Mouse (Mus musculus): Measurements from ENCODE around the gene Fbxo9. TPM values are rescaled to one million over a fixed set of nuclear protein-coding genes. Genes with fewer than 3 reads are reported as not detected.
"Not testable (repeated sequence)": the region's sequence is repeated elsewhere in the genome, so short reads cannot be mapped to it uniquely, and the experiment has no call there.

Fbxo9 gene
- total RNA-seq (2022): 10 to 100 TPM; 40.0 to 46.6 (median 41.9) TPM

DNA sequence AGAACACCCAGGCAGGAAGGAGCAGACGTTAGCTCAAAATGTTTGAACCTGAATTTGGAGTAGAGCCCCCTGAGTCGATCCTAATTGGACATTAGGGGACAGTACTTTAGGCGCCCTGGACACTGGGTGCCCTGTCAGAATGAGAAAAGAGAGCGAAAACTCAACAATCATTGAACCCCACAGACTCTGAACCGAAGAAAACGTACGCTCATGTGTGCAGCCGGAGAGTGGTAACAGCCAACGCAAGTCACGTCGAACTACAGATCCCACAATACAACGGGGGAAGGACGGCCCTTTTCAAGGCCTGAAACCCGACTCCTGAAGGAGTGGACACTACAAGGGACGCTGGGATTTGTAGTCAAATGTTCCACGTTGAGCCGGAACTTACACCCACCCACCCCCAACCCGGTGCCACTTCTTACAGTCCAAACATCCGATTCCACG is at the start of gene Fbxo9, which contains the start of gene Ick:
Gene Fbxo9 (minus strand): TSS at position 270 of the 444 bp plus-strand sequence.
Gene Ick (plus strand): TSS at position 397 of the 444 bp plus-strand sequence.
- peak; percentile 74 to 85 for DNase-seq (ENCODE audit: low spot score in 2 of 2)

DNA sequence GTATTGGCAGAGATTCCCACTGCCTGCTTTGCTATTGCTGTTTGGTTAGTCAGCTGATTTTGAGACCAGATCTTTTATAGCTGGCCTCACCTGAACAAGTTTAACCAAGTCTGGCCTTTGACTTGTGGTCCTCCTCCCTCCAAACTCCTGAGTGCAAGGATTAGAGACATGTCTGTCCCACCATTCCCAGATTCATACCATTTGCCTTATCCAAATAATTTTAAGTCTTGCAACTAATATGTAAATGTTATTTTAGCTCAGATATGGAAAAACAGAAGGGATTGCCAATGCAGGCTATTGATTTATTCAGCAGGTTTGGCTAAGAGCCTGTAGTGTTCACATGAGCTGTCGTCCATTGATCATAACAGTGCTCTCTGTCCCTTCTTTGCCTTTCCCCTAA is 48.4 kb upstream of the Fbxo9 start:
- DNase-seq (ENCODE audit: low spot score in 2 of 2): no peak

DNA sequence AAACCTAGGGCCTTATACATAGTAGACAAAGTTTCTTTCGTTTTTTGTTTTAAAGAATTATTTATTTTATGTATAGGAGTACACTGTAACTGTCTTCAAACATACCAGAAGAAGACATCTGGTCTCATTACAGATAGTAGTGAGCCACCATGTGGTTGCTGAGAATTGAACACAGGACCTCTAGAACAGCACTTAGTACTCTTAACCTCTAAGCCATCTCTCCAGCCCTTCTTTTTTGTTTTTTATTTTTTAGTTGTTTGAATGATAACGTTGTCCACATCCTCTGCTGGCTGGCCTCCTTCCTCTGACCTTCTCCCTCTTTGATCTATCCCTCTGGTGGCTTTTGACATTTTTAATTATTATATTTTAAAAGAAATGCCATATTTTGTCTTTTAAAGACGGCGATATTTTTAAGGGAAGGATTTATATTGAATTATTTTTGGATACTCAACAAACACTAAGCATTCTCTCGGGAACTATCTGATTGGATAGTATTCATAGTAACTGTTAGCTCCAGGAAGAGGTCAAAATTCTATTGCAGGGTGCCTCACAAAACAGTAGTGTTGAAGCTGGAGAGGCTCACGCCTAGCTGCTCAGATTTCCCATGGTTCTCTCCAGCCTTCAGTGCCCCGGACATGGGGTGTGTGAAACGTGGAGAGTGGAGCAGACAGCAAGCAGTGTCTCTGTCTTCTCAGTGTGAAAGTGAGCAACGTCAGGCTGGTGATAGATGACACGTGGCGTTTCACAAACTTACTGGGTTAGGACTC is 45.5 kb upstream of the Fbxo9 start:
- DNase-seq (ENCODE audit: low spot score in 2 of 2): no peak

DNA sequence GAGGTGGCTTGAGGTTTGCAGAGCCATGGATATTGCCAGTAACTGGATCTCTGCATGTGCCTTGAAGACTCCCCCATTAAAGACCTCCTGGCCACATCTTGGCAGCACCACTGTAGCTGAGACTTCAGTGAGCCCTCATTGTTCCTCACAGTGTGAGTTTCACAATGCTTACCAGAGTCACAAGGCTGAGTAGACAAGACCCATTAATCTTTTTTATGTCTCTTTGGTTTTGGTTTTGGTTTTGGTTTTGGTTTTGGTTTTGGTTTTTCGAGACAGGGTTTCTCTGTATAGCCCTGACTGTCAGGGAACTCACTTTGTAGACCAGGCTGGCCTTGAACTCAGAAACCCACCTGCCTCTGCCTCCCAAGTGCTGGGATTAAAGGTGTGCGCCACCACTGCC is 40.9 kb upstream of the Fbxo9 start:
- not testable (repeated sequence) for DNase-seq (ENCODE audit: low spot score in 2 of 2)

DNA sequence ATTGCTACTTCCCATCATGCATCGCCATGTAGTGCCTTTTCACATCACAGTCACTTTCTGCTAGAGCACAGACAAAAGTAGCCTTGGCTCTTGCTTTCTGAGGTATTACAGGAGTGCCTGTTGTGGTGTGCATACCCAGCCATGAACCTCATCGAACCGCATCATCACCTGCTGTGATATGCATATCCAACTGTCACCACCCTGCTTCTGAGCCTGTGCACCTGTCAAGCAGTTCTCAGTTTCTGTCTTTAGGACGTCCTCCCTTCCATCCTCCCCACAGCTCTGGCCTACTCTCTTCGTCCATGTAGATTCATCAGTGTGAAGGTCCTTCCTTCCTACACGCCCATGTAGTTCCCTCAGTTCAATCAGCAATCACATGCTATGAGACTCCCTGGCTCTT is 39.3 kb upstream of the Fbxo9 start:
- no peak for DNase-seq (ENCODE audit: low spot score in 2 of 2)

DNA sequence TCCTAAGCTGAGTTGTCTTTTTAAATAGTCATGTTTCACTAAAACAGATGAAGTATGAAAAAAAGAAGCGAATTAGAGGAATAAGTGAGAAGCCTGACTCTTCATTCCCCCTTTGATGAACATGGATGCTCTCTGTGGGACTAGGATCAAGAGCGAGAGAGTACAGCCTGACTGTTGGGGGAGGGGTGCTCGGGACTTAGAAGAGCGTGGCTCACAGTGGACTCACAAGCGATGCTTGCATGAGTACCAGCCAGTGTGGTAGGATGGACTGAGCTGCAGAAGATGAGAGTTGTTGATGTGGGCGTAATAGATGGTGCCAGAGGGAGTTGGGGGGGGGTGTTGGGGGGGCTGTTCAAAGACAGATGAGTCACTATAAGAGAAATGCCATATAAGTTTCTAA is 37.8 kb upstream of the Fbxo9 start:
- no peak for DNase-seq (ENCODE audit: low spot score in 2 of 2)

DNA sequence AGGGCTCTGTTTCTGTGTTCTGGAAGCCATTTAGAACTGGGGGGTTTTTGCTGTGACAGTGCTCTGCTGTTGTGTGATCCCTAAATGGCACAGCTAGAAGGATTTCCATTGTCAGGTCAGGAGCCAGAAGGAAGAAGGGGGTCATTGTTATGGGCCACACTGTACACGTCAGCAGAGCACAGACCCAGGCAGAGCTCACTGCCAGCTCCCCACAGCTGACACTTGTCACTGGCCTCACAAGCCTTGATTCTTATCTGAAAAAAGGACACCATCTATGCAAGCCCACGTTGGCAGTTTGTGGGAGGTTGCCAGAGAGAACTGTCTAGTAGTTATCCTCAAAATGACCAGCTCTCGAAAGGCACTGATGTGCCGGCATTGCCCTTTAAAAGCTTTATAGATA is 37.2 kb upstream of the Fbxo9 start:
- DNase-seq (ENCODE audit: low spot score in 2 of 2): no peak

DNA sequence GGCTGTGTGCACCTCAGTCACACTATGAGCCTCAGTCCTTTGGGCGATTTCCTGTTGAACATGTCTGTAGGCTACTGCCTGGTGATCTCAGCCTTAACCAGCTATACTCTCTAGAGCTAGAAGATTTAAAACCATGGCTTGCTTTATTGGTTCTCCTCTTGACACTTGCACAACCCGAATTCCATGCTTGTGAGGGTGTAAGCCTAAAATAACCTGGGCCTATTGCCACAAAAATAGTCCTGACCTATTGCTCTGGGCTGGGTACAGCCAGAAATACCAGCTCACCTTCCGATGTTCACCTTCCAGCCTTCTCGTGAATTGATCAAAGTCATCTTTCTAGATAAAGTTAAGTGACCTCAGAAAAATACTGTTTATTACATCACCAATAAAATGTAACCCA is 30.6 kb upstream of the Fbxo9 start:
- DNase-seq (ENCODE audit: low spot score in 2 of 2): peak in 1 of 2 experiments; percentile 12

DNA sequence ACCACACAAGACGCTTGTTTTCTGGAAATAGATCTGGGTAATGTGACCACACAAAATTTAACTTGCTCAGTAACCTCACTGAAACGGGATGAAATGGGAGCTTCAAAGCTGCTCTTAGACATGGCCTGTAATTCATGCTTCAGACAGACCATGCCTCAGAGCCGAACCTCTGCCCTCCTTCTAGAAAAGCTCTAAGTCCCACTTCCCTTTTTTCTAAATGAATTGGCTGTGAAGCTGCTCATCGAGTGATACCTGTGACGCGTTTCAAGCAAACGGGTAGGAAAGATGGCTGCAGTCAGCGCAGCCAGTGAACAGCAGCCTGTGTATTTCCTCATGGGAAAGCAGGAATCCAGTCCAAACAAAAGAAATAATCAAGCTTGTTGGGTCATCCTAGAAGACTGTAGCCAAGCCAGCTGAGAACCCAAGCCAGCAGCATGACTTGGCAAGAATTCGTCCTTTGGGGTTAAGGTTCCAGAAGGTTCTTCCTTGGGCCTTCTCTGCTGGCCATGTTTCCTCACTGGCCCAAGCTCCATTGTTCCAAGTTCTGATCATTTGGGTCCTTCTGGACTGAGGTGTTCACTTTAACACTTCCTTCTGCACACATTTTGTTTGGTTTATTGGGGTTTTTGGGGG is 29.3 kb upstream of the Fbxo9 start:
- peak; percentile 24 to 47 for DNase-seq (ENCODE audit: low spot score in 2 of 2)

DNA sequence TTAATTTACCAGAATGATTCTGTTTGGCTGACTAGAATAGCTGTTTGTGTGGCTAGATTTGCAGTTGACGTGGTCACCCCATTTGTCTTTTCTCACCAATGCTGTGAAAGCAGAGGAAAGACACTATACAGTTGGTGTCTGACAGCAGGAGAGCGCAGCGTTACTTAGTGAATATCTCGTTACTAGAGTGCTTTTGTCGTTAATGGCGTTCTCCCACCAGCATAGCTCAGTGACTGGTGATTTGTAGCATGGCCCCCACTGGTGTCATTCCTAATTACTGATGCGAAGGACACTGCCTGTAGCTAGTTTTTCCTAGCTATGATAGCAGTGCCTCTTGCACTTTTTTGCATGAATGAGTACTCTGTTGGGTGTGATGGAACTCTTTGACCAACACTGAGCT is 26.8 kb upstream of the Fbxo9 start:
- DNase-seq (ENCODE audit: low spot score in 2 of 2): no peak

DNA sequence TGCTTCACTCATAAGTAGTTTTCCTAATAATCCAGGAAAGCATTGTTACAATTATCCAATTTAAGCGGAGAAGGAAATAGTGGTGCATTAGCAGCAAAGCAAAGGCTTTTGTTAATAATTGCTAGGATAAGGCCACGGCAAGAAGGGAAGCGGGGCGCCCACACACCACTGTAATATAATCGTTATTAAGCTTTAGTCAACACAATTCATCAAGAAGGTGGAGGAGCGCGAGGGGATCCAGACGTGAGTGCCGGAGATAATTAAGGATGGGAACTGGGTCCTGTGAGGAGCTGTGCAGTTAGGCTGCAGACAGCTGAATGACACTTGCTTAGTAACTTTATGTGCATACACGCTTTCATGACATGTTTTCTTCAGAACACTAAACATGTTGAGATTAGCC is 17.8 kb upstream of the Fbxo9 start:
- no peak for DNase-seq (ENCODE audit: low spot score in 2 of 2)

DNA sequence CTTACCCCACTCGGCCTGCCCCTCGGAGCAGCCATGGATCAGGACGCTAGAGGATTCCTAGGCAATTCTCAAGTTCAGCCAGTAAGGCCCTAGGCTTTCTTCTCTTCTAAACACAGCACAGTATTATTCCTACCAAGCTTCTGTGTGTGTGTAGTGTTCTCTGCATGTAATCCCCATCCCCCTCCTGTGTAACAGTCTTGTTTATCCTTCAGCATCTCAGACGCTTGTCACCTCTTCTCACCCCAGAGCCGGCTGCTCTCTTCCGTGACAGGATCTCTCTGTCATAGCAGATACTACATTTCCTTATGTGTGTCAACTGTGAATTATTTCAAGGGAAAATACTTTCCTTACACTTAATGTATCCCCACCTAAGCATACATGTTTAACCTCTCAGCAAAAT is 17.1 kb upstream of the Fbxo9 start:
- no peak for DNase-seq (ENCODE audit: low spot score in 2 of 2)

DNA sequence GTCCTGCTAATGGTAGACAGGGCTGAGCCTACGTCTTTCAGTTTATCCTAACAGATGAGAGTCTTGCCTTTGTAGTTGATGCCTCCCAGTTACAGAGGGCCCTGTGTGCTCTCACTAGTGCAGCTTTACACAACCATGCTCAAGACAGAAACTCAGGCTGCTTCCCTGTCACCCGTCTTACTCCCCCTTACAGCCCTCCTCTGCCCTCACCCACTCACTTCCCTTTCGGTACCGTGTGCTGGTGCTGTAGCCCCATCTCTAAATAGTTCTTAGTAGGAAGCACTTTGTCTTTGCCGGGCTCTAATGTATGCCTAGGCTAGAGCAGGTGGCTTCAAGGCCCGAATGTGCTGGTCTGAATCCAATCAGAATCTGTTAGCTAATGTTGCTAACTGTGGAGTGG is 15.4 kb upstream of the Fbxo9 start:
- no peak for DNase-seq (ENCODE audit: low spot score in 2 of 2)

DNA sequence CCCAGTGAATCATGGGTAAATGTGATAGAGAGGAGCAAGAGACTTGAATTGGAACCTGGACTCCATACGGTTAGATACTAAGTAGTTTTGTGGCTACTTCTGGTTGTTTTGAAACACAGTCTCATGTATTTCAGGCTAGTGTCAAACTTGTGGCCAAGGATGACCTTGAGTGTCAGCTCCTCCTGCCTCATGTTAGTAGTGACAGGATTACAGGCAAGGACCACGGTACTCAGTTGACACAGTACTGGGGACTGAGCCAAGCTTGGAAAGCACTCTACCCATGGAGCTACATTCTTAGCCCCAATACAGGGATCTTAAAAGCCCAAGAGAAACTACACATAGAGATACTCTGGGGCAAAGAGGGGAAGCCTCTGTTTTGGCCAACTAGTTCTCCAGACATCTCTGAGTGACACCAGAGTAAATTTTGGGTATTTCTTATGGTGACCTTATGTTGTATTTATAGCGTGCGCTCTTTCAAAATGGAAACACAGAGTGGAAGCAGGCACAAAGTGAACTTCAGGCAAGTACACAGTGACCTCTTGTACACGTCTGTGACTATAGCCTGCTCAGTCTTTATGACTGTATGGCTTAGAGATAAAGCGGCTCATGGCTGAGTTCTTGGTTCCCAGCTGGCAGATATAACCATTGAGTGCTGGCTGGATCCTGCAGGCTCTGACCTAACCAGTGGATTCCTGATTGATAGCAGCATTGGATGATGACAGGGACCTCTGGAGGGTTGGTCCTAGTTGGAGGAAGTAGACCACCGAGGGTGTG is 14.3 kb upstream of the Fbxo9 start:
- DNase-seq (ENCODE audit: low spot score in 2 of 2): no peak

DNA sequence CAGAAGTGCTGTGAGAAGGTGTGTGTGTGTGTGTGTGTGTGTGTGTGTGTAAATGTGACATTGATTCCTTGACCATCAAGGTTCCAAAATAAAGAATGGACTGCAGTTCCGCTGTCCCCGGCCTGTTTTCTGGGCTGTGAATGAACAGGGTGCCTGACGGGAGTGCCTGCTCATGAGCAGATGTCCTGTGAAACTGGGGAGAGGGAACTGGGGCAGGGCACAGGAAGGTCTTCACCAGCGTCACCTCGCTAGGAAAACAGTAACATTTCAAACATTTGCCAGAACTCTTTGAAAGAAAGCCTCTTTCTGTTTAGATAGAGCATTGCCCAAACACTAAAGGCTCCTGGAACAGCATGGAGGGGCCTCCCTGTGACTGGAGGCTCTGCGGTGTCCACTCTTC is 13.1 kb upstream of the Fbxo9 start:
- DNase-seq (ENCODE audit: low spot score in 2 of 2): no peak

DNA sequence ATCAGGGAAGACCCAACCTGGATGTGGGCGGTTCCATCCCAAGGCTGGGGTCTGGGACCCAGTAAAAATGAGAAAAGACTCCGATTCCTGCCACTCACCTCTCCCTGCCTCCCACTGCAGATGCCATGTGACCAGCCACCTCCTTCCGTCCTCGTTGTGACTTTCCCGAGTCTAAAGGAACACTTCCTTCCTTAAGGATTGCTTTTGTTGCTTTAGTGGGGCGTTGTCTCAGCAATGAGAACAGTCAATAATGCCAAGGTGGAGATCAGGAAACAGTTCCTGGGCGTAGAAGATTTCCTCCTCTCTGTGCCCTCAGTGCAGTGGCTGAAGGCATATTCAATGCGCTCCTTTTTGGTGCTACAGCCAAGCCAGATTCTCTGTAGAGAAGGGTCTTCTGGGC is 12.5 kb upstream of the Fbxo9 start:
- DNase-seq (ENCODE audit: low spot score in 2 of 2): no peak

DNA sequence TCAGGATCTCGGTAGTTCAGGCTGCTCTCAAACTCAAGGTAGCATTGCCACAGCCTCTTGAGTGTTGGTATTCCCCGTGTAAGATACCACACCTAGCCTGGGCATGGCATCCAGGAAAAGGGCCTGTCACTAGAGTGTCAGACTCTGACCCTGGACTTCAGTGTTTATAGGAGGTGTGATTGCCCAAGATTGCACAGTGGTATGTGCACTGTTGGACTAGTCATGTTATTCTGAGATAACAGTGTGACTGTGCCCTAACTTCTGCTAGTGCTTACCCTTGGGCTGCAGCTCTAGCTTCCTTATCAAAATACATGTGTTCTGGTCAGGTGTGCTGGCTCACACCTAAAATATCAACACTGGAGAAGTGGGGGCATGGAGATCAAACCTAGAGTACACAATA is 8.8 kb upstream of the Fbxo9 start:
- DNase-seq (ENCODE audit: low spot score in 2 of 2): no peak

DNA sequence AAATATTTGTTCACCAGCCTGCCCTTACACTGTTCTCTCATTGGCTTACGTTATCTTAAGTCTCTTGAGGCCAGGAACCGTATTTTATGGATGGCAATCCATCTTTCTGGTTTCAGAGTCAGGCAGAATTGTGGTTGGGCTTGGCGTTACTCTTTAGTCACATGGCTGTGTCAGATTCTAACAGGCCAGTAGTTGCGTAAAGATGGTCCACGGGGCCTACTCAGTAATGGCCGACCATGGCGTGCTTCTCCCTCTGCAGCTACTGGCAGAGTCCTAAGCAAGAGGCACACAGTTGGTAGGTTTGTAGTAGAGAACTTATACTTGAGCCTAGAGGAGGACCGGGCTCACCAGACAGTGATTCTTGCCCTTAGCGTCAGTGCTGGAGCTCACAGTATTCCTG is 6.9 kb upstream of the Fbxo9 start:
- DNase-seq (ENCODE audit: low spot score in 2 of 2): peak in 1 of 2 experiments; percentile 28

DNA sequence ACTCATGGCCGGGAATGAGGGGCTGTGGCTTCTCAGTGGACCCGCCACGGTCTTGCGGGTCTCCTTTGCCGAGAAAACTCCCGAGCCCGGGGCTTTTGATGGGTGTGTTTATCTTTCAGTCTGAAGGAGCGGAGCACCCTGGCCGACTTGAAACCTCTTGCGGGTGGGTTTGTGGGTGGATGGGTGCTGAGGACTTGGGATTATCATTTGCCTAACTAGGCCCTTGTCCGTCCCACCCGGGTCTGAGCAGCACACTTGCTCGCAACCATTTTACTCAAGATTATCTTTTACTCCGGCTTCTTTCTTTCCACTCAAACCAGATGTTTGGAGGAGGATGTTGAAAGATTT is 4.6 kb upstream of the Fbxo9 start:
- no peak for DNase-seq (ENCODE audit: low spot score in 2 of 2)

DNA sequence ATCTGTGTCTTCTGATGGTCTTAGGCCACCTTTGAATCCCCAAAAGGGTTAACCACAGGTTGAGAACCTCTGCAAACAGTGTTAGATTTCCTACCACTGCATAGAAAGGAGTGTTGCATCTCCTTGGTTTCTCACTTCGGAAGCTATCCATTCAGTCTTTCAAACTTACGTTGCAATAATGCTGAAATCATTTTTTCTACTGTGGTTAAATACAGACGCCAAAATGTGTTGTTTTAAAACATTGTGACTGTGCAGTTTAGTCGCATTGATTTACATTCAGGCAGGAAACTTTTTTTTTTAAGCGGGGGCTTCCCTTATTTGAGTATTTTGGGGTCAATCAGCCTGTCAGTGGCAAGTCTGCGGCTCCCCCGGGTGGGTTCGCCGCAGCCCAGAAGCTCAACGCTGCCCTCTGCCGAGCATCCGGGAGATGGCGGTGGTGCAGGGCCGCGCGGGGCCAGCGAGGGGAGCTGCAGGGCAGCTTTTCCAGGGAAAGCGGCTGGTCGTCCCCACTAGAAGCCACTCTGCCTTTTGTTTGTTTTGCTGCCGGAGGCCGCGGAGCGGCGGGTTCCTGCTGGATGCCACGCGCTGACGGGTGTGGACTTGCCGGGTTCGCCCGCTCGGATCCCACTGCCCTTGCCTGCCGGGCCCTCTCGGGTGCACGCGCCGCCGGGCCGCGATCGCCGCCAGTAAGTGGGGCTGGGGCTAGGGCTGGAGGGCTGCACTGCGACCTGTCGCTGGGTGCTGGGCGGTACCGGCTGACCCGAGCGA is 4.1 kb upstream of the Fbxo9 start:
- peak; percentile 85 to 86 for DNase-seq (ENCODE audit: low spot score in 2 of 2)

DNA sequence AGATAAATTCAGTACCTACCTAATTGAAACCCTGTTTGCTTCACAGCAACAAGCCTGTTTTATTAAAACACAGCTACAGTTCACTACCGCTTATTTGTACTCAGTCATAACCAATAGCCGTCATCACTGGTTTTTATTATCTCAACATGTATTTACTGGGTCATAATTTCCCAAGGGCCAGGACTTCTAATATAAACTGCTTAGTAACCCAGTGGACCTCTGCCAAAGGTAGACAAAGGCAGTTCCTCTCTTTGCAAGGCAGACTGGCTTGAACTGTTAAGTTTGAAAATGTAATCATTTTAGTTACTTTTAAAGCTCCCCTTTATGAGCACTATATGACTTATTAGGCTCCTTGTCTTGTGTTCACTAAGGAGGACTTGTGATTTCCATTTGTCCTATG is 2.6 kb upstream of the Fbxo9 start:
- DNase-seq (ENCODE audit: low spot score in 2 of 2): no peak

DNA sequence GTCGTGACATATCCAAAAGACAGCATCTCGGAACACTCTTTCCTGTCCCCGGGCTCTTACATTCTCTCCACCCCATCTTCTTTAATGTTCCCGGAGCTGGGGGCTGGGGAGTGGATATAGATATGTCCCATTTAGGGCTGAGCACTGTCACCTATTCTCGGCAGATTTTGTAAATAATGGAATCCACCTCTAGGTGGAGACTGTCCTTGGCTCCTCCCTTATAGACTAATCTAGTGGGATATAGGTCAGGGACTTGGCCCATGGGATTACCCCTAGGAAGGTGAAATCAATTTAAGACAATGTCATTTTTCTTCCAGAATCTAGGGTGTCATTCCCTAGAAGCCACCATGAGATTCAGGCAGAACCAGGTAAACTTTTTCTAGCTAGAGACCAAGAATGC is 791 bp upstream of the Fbxo9 start:
- DNase-seq (ENCODE audit: low spot score in 2 of 2): no peak
